Mouse (Mus musculus): ENCODE data around the gene Zbtb49. TPM values are rescaled to one million over a fixed set of nuclear protein-coding genes. Genes with fewer than 3 reads are reported as not detected.

The Zbtb49 gene
- total RNA-seq, 2 experiments from 2014 or later: 6.8 to 7.0 TPM

Other genes with a start within 250 kb of the Zbtb49 start
- 10 to 100 TPM; 20.9 to 22.2 TPM for gene Stx18, start 181.7 kb downstream of the Zbtb49 start, total RNA-seq (2021)
- gene Nsg1, start 60.5 kb downstream of the Zbtb49 start, total RNA-seq (2021): 10 to 100 TPM; 16.4 to 19.0 TPM
- 10 to 100 TPM; 16.3 to 18.0 TPM for gene Lyar, start within 50 bp of the Zbtb49 start, total RNA-seq (2021)
- gene Tmem128, start 39.7 kb upstream of the Zbtb49 start, total RNA-seq (2021): 10 to 100 TPM; 20.8 to 23.3 TPM
- 1 to 10 TPM; 1.8 to 8.2 TPM for gene Otop1, start 55.5 kb upstream of the Zbtb49 start, total RNA-seq (2021)
- not detected for gene Drd5, start 98.9 kb upstream of the Zbtb49 start, total RNA-seq (2021)

Measured in heart, postnatal 10 days (tissue).